Mouse (Mus musculus): ENCODE measurements around the gene Pmf1.

Pmf1 gene

DNA sequence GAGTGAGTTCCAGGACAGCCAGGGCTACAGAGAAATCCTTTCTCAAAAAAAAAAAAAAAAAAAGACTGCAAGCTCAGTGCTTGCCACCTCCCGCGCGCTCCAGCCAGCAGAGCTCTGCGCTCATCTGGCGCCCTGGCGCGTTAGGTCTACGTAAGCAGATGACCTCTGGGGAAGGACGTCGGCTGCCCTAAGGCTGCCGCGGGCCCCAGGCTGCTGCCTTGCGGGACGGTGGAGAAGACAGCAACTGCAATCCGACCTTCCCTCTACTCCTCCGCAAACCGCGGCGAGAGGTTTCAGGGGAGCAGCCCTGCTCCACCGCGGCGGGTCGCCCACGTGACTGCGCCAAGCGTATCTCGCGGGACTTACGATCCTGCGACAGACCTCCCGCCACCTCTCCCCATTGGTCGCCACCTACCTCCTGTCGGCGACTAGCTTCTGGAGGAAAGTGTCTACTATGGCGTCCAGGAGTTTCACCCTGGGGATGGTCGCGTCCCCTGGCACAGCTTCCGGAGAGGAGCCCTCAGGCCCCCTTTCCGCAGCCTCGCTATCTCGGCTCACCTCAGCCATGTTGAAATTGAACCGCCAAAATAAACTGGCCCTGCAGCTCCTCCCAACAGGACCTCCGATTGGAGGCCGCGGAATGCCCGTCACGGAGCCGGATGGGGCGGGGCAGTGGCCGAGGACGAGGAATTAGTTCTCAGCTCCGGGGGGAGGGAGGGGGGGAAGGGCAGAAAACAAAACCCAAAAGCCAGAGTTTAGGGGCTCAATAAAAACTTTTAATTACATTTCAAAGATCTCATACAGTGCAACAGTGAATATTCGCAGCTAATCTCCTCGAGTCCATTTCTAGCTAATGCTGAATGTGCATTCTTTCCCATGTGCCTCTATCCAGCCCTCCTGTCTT lies at the start of gene Pmf1:
Gene Pmf1, minus strand, starts transcription at position 591 of the 904 bp plus-strand sequence.
- CTCF ChIA-PET, result interaction anchor here (0.7 to 1.1 kb wide), 5 partner anchors 14 to 252 kb away, joined by 3 to 6 read pairs (median 3); no protein-coding TSS in a partner anchor

DNA sequence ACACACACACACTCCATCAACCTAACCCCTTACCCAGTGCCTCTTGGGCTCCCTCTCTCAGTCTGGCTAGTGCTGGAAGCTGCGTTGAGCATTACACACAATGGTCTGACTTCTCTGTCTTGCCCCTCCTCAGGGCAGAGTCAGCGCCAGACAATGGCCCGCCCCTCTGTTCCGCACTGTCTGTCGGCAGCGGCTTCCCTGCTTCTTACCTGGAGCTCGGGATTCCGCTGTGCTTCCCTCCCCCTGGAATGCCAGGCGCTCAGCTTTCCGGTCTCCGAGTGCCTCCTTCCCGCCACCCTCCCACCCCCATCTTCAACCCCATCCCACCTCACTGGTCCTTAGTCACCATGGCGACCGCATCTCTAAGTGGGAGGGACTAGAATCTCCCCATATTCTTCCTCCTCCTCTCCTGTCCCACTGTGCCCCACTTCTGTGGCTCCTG lies 48.7 kb upstream of the Pmf1 start:
- CTCF ChIA-PET, result no interaction called here

DNA sequence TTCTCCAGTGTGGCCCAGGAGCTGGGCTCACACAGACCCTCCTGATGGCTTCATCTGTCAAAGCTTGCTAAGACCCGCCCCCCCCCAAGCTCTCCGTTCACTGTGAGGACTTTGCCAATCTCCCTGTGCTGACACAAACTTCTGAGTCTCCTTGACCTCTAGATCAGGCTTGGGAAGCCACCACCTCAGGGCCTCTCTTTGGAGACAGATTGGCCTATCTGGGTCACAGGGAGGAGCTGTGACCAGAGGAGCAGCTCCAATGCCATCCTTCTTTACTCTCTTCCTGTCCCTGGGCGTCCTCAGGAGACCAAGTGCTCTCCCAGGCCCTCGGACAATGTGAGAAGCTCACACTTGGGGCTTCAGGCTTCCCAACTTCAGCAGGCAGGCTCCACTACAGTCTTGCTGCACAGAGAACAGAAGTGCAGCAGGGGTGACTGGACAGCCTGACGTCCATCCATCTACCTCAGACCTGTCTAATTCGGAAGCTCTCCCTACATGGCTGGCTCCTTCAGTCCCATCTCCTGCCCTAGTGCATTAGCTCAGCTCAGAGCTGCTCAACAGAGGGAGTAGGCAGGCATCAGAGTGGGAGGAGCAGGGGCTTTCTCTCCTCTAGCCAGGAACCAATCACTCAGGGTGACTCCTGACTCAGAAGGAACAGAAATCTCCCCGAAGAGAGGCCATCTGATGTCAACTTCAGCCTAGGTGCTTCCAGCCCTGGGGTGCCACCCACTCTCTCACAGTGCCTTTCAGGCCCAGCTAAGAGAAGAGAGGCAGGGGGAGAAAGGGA lies 46.8 kb upstream of the Pmf1 start:
- CTCF ChIA-PET, result interaction anchor here (0.7 kb wide), 1 partner anchor 65 kb away, joined by 3 read pairs; no protein-coding TSS in a partner anchor

DNA sequence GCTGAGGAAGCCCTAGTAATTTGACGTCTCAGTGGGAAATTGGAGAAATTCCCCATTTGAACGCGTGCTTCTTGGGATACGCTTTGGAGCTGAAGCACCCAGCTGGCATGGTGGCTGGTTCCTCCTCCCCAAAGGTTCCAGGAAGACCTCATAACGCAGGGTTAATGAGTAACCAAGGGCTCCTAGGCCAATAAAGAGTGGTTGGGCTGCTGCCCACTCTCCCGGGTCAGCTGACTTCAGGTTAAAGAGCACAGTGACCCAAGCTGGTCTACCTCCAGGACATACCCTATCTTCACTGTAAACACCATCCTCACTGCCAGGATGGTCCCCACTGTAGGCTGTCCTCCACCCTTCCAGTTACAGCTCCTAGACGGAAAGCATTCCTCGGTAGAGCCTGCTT lies 46.2 kb upstream of the Pmf1 start:
- CTCF ChIA-PET, result no interaction called here

DNA sequence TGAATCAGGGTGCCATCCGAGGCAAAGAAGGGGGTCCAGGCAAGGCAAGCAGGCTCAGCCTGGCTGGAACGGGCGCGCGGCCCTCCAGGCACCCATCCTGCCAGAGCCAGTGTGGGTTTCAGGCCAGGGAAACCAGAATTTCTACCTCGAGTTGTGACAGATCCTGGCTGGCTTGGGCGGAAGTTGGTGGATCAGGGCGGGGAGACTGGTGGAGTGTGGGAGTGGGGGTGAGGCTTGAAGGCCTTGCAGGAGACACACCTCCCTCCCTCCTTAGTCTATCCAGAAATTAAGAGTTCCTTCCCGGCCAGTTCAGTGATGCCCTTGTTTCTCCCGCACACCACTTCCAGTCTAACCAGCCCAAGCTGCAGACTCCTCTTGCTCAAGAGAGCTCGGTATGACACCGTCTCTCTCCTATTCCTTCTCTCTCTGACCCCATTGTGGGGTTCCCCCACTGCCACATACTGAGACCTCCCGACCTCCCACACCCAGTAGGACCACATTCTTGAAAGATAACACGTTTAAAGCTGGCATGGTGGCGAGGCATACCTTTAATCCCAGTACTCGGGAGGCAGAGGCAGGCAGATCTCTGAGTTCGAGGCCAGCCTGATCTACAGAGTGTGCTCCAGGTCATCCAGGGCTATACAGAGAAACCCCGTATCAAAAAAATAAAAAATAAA lies 45.6 kb upstream of the Pmf1 start:
- CTCF ChIA-PET, result no interaction called here

DNA sequence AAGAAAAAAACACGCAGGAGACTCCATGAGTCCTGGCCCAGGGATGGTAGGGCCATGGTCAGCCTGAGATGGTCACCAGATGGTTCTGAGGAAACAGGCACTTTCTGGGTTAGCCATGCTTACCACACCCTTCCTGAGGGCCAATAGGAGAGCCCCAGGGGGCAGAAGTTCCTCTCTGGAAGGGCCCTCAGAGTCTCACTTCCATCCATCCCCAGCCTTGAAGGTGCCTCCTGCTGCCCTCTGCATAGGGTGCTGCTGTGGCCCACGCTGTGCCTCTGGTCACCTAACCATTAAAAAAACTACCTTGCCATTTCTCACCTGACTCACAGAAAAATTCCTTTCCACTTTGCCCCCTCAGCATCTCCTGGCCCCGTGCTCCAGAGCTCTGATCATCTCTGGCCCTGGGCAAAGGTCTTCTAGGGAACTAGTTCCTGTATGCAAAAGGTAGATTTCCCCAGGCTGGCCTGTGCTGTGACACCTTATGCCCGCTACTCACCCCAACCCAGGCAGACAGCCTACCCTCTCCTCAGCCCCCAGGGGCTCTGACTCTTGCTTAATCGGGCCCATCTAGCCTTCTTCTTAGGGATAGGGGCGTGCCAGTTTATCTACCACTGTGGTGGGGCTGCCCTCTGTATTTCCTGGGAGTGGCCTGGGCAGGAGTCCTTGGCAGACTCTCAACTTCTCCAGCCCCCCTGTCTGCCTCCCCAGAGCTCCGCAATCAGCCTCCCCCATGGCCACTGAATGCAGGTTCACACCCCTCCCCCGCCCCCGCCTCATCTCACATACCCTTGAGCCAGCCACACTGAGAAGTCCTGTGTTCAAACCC lies 44.8 kb upstream of the Pmf1 start:
- CTCF ChIA-PET, result interaction anchor here (0.7 kb wide), 1 partner anchor 38 kb away, joined by 3 read pairs; no protein-coding TSS in a partner anchor

DNA sequence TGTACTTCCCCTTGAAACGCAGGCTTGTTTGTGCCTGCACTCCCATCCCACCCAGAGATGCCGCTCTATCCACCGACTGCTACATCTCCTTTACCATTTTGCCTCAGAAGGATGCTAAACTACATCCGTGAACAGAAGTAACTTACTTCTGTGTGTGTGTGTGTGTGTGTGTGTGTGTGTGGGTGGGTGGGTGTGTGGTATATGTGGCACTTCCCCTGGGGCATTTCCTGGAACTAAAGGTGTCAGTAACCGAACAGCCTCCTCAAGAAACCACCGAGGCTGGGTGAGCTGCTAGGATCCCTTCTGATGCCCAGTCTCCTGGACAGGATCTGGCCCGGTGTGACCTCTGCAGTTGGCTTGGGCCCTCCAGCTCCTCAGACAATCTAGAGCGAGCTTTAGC lies 43.9 kb upstream of the Pmf1 start:
- CTCF ChIA-PET, result interaction anchor here (0.7 kb wide), 1 partner anchor 39 kb away, joined by 3 read pairs; no protein-coding TSS in a partner anchor

DNA sequence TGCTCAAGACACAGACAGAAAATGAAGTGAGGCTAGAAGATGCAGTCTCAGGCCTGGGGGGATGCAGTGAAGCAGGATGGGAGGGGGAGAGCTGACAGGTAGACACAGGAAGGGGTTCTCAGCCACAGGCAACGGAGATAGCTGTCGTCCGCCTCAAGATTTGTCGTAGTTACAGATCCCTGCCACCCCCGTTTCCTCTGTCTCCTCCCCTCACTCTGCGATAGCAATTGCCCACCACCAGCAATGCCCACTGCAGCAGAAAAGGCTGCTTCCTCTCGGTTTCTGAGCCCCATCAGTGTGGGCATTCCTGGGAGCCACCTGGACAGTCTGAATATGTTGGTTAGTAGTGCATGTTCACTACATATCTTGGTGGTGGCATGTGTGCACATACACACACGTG lies 43.2 kb upstream of the Pmf1 start:
- CTCF ChIA-PET, result interaction anchor here (0.6 to 1.2 kb wide), 3 partner anchors 8 to 900 kb away, joined by 3 to 6 read pairs (median 4); no protein-coding TSS in a partner anchor

DNA sequence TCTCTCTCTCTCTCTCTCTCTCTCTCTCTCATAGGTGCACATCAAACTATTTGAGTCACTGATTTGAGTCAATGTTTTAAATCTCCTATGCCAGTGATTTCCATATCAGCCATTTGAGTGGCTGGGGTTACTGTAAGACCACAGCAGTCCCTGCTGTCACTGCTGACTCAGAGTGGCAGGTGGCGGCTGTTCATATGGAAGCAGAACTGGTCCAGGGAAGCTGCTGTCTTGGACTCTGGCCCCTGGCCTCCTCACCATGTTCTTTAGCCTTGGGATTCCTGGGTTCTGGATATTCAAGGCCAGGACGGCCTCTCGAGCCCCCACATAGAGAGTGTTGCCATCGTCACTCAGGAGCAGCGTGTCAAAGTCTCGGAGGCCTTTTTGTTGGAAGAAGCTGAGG lies 42.6 kb upstream of the Pmf1 start:
- CTCF ChIA-PET, result interaction anchor here (0.6 to 1.2 kb wide), 3 partner anchors 9 to 901 kb away, joined by 3 to 6 read pairs (median 4); no protein-coding TSS in a partner anchor

DNA sequence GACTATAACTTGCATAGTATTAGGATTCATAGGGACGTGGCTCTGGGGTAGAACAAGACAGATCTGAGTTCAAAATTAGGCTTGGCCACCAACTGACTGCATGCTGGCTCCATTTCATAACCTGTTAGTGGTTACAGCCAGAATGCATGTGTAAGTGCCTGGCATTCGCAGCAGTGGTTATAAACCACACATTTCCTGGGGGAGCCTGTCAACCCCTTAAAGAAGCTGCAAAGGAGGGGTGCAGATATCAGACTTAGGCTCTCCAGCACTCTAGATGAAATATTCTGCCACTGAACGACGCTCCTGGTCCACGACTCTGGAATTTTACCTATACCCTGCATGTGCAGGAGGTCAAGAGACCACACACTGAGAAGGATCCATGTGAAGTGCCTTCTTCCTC lies 42.1 kb upstream of the Pmf1 start:
- CTCF ChIA-PET, result interaction anchor here (1.2 kb wide), 1 partner anchor 9 kb away, joined by 3 read pairs; no protein-coding TSS in a partner anchor

DNA sequence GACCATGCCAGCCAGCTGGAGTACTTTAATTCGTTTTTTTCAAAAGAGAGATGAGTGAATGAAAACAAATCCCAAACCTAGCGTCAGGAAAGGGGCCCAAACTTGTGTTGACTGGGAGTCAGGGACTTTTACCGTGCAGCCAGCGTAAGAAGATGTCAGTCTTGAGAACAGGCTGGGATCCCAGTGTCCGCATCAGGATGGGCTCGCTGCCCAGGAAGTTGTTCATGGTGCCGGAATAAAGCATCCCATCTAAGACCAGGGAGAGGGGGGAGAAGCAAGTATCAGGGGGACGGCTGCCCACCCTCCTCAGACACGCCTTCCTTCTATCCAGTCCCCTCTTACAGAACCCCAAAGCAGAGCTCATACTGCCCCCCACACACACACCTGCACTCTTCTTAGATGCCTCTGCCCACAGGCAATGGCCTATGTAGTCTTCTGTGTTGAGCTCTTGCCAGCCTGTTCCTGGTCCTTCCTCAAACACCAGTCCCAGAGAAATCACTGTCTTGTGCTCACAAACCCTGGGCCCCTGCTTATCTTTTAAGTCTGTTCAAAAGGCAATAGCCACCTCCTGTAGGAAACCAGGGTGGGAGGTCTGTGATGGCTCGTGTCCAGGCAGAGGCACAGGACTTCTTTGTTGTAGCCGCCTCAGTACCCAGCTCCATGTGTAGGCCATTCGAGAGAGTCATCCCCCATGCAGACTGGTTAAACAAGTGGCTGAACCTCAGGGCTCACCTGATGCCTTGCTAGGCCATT lies 40.4 kb upstream of the Pmf1 start:
- CTCF ChIA-PET, result interaction anchor here (0.5 to 0.7 kb wide), 2 partner anchors 8 to 53 kb away, joined by 3 to 5 read pairs; no protein-coding TSS in a partner anchor

DNA sequence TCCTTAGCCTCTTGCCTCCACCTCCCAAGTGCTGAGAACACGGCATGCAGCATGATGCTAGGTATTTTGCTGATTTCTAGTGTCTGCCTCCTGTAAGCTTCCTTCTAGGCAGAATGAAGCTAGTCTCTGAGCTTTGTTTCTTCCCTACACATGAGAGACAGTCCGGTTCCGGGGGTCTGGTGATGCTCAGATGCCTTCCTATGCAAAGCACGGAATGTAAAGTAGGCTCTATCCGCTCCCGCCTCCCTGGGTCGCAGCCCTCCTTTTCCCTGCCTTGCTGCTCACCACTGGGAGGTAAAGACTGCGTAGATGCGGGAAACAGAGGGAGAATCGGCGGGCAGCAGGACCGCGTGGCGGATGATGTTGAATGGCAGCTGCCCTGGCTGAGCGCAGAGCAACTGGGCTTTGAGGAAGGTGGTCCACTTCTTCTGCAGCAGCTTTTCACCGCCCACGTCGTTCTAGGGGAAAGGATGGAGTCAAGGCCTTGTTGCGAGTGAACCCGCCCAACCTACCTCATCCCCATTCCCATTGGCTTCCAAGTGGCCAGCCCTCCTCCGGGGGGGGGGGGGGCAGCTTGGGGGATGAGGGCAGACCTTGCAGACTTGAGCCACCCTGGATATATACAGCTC lies 39.4 kb upstream of the Pmf1 start:
- CTCF ChIA-PET, result interaction anchor here (0.7 kb wide), 2 partner anchors 13 to 54 kb away, joined by 3 read pairs; no protein-coding TSS in a partner anchor

DNA sequence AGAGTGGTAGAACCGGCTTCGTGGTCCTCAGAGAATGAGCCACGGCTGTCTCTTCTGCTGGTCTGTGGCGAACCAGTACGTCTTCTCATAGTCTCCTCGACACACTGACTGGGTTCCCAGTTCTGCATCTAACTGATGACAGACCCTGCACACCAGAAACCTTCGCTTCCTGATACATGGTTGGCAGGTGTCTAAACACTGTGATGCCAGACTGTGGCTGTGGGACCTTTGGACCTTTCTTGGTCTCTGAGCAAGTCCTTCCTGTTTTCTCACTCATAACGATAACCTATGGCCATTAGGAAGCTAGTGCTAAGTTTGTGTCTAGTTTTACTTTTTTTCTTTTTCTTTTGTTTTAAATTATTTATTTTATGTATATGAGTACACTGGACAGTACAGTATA lies 38.3 kb upstream of the Pmf1 start:
- CTCF ChIA-PET, result no interaction called here

DNA sequence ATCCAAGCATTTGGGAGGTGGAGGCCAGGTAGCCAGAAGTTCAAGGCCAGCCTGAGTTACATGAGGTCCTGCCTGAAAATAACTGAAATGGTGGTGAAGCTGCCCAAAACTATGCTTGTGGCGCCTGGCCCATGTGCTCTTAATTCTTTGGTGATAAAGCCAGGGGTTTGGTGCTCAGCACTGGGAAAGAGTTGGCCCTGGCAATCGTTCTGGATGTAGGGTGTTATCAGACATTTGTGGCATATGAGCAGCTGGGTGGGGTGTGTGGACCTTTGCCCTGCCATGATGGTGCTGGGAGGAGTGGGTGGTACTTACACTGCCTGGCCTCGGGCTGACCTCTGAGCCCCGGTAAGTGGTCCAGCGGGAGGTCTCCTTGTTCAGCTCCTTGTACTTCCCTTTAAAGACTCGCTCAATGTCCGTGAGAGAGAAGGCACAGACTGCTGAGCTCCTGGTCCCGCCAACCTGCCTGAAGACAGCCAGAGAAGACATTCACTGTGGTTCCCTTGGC lies 37.6 kb upstream of the Pmf1 start:
- CTCF ChIA-PET, result interaction anchor here (0.7 to 0.9 kb wide), 2 partner anchors 14 to 24 kb away, joined by 3 to 5 read pairs; no protein-coding TSS in a partner anchor

DNA sequence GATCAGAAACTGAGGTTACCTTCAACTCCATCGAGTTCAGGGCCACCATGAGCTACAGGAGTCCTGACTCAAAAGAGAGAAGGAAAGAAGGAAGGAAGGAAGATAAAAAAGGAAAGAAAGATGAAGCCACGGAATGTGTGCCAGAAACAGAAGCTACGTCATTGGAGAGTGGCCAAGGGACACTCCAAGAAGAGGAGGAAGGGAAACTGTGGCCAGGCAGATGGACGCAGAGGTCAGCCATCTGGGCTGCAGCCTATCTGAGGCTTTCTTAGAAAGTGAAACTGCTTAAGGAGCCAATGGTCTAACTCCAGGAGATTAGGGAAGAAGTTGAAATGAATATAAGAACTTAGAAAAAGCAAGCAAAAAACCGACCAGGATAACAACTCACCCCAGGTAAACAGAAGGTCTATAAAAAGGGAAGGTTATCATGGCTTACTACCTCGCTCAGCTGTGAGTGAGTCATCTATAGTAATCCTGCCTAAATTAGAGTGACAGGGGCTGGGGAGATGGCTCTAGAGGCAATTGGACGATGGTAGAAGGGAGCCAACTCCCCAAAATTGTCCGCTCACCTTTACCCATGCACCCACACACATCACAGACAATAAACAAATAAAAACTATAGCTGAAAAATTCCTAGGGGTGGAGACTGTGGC lies 36.5 kb upstream of the Pmf1 start:
- CTCF ChIA-PET, result interaction anchor here (0.7 to 0.9 kb wide), 2 partner anchors 19 to 23 kb away, joined by 3 to 5 read pairs; no protein-coding TSS in a partner anchor

DNA sequence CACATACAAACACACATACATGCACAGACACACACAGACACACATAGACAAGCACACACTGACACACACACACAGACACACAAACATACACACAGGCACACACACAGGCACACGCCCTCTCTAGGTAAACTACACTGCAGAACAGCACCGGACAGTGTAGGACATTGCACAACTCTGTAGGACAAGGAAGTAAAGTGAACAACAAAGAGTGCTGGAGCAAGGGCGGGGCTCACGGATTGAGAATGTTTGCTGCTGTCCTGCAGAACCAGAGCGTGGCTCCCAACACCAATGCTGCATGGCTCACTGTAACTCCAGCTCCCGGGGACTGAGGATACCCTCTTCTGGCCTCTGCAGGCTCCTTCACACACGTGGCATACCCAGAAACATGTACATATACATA lies 32.8 kb upstream of the Pmf1 start:
- CTCF ChIA-PET, result no interaction called here

DNA sequence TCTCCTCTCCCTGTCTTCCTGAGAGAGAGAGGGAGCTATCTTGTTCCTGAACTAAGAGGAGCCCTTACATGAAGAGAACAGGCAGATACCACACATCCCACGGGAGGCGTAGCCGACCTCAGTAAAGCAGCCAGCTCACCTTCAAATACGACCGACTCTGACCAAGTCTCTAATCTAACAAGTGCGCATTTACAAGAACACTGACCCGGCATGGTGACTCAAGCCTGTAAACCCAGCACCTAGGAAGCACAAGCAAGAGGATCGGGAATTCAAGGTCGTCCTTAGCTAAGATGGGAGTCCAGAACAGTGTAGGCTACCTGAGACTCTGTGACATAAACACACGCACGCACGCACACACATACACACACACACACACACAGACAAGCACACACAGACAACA lies 32.4 kb upstream of the Pmf1 start:
- CTCF ChIA-PET, result no interaction called here

All from spleen, embryonic (tissue).